Mouse (Mus musculus) kidney, adult 9 months (tissue): ENCODE data around the gene Clca3b.
"Not testable (repeated sequence)": the region's sequence is repeated elsewhere in the genome, so short reads cannot be mapped to it uniquely, and the experiment has no call there.

ENCODE experiments used
- DNase-seq: peaks from one replicate; pipeline ENCODE4 v3.0.0; 2022

The Clca3b gene

DNA sequence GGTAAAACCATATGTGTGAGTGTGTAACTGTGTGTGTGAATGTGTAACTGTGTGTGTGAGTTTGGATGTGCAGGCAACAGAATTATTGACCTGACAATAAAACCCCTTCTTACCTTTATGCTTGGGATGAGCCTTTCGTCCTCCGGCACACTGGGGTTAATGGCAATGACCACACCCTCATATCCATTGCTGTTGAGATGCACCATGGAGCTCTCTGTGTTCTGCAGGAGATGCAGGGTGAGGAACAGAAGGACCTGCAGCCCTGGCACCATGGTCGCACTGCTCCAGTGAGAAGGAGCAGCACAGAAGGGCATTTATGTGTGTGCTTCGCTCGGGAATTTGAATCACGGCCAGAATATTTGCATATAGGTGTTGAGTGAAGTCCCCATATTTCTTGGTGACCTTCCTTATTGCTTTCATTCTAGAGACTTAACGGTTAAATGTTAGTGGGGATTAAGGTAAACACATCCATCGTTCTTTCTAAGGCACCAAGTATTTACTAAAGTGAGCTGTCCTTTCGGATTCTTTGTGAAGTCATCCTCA is at the start of gene Clca3b:
Gene Clca3b (minus strand): TSS at position 344 of the 543 bp plus-strand sequence.
- DNase-seq, result not testable (repeated sequence)

DNA sequence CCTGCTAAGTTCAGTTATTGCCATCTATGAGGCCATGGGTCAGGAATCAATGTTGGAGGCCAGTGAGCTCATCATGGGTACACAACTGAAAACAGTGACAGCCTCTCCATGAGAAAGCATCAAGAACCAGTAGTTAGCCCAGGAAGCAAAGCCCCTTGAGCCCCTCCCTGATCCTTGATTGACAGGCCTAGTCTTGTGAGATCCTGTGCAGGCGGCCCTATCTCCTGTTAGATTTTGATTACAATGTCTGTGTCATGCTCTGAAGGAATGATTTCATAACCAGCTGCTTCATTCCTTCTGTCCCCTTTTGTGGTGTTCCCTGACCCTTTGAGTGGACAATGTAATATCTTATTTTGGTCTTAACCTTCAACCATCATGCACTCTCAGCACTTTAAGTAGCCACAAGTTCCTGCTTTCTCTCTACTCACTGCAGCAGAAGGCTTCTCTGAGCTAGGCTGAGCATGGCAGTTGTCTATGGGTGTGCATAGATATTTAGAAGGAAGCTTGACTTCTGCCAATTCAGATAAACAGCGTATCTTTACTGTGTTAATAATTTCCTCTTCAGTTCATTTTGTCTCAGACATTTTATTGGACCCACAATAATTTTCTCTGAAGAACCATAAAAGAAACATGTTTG is 48.0 kb upstream of the Clca3b start:
- DNase-seq, result peak; percentile 1

DNA sequence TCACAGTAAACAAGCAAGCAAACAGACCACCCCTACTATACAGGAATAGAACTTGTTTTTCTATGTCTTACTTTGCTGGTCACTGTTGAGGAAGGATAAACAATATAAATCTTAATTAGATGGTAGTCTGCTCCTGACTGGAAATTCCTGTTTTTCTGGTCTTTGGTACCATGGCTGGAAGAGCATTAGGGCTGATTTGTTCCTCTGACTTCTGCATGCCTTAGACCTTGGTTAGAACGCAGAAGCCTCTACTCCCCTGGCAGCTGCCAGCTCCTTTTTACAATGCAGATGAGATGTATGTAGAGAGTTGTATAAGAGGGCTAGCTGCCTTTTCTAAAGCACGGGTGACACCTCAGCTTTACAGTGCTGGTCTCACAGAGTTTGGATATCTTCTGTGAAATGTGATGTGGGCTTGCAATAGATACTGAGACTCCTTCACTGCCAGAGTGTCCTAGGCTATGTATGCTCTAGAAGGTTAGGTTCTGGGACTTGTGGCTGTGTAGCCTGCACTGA is 41.1 kb upstream of the Clca3b start:
- DNase-seq, result peak; percentile 1

DNA sequence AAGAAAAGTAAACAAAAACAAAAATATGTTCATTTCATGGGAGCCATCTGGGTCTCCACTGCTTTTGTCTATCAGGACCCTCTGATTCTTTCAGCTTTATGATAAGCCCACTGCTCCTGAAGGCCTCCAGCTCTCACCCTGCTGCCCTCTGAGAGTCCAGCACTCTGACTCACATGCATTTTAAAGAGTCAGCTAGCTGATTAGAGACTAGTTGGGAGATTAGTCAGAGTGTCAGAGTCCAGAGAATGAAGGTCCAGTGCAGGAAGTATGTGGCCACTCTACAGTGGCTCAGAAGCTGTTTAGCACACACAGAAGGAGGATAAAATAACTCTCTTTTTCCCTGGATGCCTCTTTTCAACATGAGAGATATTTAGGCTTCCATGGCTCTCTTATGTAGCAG is 37.8 kb upstream of the Clca3b start:
- DNase-seq, result no peak

- not testable (repeated sequence) for DNase-seq
Measured at GRCm38 (mm10) chr3:144872012-144872411, 22.9 kb upstream of the Clca3b start.

GRCm38 (mm10) chr3:144849584-144849983 is 427 bp upstream of the Clca3b start:
- no peak for DNase-seq

DNA sequence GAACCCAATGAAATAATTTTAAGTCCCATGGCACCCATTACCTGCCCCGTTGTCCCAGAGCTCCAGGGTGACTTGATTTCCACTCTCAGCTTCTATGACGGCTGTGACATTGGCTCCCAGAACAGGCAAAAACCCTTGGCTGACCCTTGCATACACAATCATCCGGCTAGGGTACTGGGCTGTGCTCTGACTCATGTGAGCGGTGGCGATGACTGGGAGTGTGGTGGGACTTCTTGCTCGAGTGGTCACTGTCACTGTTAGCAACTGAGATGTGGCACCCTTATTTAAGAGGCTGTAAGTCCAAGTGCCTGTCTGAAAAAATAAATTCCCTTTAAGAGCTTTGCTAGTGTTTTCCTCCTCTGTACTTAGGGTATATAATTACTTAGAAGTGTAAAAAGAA is 21.9 kb downstream of the Clca3b start:
- DNase-seq, result no peak

DNA sequence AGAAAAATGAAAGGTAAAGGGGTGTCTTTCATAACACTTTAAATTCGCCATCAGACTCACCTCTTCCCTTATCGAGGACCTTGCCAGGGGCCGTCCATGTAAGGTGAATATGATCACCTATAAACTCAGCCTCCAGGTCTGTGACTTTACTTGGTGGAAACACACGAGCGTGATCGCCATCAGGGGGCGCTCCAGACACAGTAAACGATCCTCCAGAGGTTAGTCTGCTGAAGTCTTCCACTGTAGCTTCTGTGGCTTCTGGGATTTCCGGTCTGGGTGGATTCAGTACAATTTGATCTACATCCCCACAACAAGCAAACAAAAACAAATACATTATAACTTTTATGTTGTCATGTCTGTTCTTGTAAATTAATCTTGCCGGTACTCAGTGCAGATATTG is 24.0 kb downstream of the Clca3b start:
- peak; percentile 77 for DNase-seq

- no peak for DNase-seq
Measured at GRCm38 (mm10) chr3:144823331-144823730, 25.8 kb downstream of the Clca3b start.

DNA sequence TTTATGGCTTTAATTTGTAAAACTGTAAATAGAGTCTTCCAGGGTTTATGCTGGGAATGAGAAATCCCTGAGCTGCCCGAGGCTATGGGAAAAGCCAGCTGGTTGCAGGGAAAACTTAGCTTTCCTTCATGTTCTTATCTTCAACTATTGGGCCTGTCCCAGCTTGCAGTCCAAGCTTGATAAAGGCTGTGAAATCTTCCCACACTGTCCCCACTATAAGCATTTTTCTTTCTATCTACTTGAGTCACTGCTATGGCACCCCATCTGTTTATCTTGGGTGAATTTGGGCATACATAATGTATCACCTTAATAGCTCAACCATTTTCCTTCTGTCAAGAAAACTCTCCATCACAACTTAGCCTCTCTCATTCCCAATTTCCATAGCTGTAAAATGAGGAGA is 28.5 kb downstream of the Clca3b start:
- DNase-seq, result no peak

- not testable (repeated sequence) for DNase-seq
Measured at GRCm38 (mm10) chr3:144819219-144819618, 29.9 kb downstream of the Clca3b start, which contains the start of gene Clca3a2. TSS of gene Clca3a2 (minus strand) at chr3:144819494.

GRCm38 (mm10) chr3:144813336-144813735 is 35.8 kb downstream of the Clca3b start:
- DNase-seq, result not testable (repeated sequence)

DNA sequence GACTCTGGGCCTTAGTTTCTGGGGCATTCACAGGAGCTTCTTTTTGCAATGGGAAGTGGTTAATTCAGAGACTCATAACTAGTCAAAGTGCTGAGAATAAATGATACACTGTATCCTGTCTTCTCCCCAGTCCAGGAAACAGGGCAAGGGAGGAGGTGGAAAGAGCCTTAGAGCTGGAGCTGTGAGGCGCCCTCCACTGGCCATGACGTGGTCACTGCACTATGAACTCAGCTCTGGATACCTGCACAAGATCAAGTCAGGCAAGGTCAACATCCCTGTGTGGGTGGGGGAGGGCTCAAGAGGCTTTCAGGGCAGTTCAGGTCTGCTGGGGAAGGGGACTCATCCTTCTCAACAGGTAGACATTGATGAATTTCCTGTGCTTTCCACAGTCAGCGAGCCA is 37.3 kb downstream of the Clca3b start:
- no peak for DNase-seq

- not testable (repeated sequence) for DNase-seq
Measured at GRCm38 (mm10) chr3:144808153-144808925, 40.8 kb downstream of the Clca3b start.

- not testable (repeated sequence) for DNase-seq
Measured at GRCm38 (mm10) chr3:144806626-144807025, 42.5 kb downstream of the Clca3b start.

GRCm38 (mm10) chr3:144801861-144802260 is 47.3 kb downstream of the Clca3b start:
- DNase-seq, result peak; percentile 15

DNA sequence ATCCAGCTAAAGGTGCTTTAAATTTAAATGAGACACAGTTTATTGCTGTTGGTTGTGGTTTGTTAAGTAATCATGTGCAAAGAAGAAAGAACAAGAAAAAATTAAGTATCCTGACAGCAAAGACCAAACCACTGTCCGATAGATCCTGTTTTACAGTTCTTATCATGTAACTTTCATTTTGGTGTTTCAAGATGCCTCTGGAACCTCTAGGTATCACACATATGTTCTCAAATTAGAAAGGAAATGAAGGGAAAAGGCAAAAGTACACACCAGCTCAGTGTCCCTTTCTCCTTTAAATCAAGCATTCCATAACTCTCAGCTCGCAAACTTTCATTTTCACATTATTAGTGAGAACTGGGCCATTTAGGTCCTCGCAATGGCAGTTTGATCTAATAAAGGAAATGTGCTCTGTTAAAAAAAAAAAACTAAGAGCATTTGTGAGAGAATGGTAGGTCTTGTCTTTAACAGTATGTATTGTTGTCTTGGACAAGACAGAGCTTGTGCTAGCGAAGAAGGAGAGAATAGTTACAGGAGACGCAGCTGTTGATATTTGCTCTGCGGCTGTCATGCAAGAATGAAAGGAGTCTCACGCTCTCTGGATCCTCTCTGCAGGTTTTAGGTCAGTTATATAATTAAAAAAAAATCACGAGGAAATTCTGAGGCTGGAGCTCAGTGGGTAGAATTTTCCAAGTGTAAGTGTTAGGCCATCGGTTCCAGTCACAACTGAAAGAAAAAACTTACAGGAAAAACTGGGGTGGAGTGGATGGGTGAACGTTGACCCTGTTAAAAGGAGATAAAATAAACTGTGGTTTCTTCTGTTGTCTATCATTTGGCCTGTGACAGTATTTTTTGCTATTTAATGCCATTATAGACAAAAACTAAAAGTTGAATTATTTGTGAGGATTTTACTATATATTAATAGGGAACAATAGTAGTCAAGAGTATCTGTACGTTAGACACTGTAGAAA is 63.7 kb downstream of the Clca3b start:
- DNase-seq, result no peak
